Mouse (Mus musculus): ENCODE measurements at regions not wholly inside any gene's neighbourhood (a gene's known extent, or its start where the extent isn't known, plus 50 kb on each side); places are given as distances from the start of the nearest gene placed in this dataset.

DNA sequence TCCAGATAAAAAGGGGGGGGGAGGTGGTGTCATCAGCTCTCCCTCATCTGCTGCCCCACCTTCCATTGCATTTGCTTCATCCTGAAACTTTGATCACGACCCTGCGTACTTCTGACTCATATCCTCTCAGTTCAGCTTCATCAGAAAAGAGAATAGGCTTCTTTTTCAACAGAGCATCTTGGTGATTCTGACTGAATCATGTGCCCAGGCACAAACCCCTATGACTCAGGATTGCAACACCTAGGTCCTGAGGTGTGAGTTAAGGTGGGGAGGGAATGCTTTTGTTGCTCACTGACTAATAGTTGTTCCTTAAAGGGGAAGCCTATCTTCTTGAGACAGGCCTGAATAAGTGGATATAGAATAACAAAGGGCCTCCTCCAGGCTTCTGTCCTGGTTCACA, 269.2 kb upstream of the Tank start:
- TF ChIP-seq POLR2A (IDR thresholded peaks at IDR 0.05; ENCODE audit: low read depth, low read length) (no peak), CTCF (conservative IDR thresholded peaks at IDR 0.05; ENCODE audit: insufficient read depth, insufficient read length, low read depth, low read length) (no peak)

Measured in kidney, adult 2 months (tissue).